Mouse (Mus musculus) midbrain, postnatal 0 days (tissue): Measurements from ENCODE around the gene Vmn2r90. TPM values are rescaled to one million over a fixed set of nuclear protein-coding genes. Genes with fewer than 3 reads are reported as not detected.
A peak's percentile ranks its signal among the peaks of the same experiment; 100 is the strongest.
"Not testable (repeated sequence)": the region's sequence is repeated elsewhere in the genome, so short reads cannot be mapped to it uniquely, and the experiment has no call there.

Experiments
- ATAC-seq: fragments of 200-750 bp; cut with Nextera tagmentation; 2 replicates; pipeline ENCODE4 v1.8.0; 2017; ENCODE audit warnings: moderate number of reproducible peaks, mild to moderate bottlenecking, moderate TSS enrichment, moderate library complexity; ENCODE audit not compliant: low FRiP score
- DNase-seq: peaks from one replicate; pipeline ENCODE4 v3.0.0-alpha.2; 2015; ENCODE audit warnings: low spot score
- H3K27ac ChIP-seq: fragments of 300-500 bp; sonication (generic); 2 replicates; pipeline ENCODE4 v1.5.1; 2014; ENCODE audit warnings: low read depth, mild to moderate bottlenecking, low read length, mixed read lengths
- H3K27me3 ChIP-seq: fragments of 300-500 bp; sonication (generic); 2 replicates; pipeline ENCODE4 v1.6.1; 2014; ENCODE audit warnings: low read length, control low read depth, mixed read lengths; ENCODE audit not compliant: insufficient read depth
- H3K36me3 ChIP-seq: fragments of 300-500 bp; sonication (generic); 2 replicates; pipeline ENCODE4 v1.6.1; 2014; ENCODE audit warnings: low read length, control low read depth, mixed read lengths; ENCODE audit not compliant: insufficient read depth
- H3K4me1 ChIP-seq: fragments of 300-500 bp; sonication (generic); 2 replicates; pipeline ENCODE4 v1.6.1; 2014; ENCODE audit warnings: mild to moderate bottlenecking, control low read depth, antibody characterized with exemption, low read length, mixed read lengths; ENCODE audit not compliant: insufficient read depth
- H3K4me2 ChIP-seq: fragments of 300-500 bp; sonication (generic); 2 replicates; pipeline ENCODE4 v1.6.1; 2014; ENCODE audit warnings: low read depth, mild to moderate bottlenecking, low read length, mixed read lengths; ENCODE audit not compliant: poor library complexity, severe bottlenecking
- H3K4me3 ChIP-seq: fragments of 300-500 bp; sonication (generic); 2 replicates; pipeline ENCODE4 v1.5.1; 2014; ENCODE audit warnings: low read depth, mild to moderate bottlenecking, low read length, moderate library complexity
- H3K9ac ChIP-seq: fragments of 300-500 bp; sonication (generic); replicated peaks from 2 replicates; pipeline ENCODE4 v1.6.1; 2014; ENCODE audit warnings: mild to moderate bottlenecking, low read length, moderate library complexity, mixed read lengths; ENCODE audit not compliant: poor library complexity, severe bottlenecking
- H3K9me3 ChIP-seq: fragments of 300-500 bp; sonication (generic); 2 replicates; pipeline ENCODE4 v1.6.1; 2016; ENCODE audit warnings: low read length, control low read depth
- CTCF ChIP-seq: IDR thresholded peaks from 2 replicates; pipeline ENCODE4 v1.5.1; 2016; ENCODE audit warnings: antibody characterized with exemption, mild to moderate bottlenecking
- WGBS: fragments of 180-500 bp; shearing (Covaris S2); extraction: QIAGEN DNeasy Blood & Tissue Kit; methylation state at CpG from one replicate; pipeline ENCODE4 v1.1.7; 2014; 5-methylcytosine and 5-hydroxymethylcytosine counted together
- polyA plus RNA-seq: library from polyadenylated mRNA; unstranded; fragments of >200 nt; fragmentation: Nextera tagmentation; extraction: Ambion mirVana; gene quantifications from 2 replicates; pipeline ENCODE4 v1.2.1, GENCODE M21; 2015
- total RNA-seq: library from RNA; depleted of rRNA; stranded (reverse); fragments of >200 nt; gene quantifications from 2 replicates; pipeline ENCODE4 v1.2.3, GENCODE M21; 2014

Vmn2r90 gene
- total and polyA plus RNA-seq, 2 experiments from 2014 or later: 0.05 TPM; not detected in 1

DNA sequence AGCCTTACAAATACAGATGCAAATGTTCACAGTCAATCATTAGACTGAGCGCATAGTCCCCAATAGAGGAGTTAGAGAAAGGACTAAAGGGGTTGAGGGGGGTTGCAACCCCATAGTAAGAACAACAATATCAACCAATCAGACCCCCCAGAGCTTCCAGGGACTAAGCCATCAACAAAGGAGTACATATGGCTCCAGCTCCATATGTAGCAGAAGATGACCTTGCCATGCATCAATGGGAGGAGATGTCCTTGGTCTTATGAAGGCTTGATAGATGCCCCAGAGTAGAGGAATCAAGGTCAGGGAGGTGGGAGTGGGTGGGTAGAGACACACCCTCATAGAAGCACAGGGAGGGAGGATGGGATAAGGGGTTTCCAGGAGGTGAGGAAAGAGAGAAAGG, 35.1 kb downstream of the Vmn2r90 start:
- H3K9me3 ChIP-seq: no peaks in the 10 kb centered on the region; the same call in 1 of the 2 replicates
- H3K4me1 ChIP-seq: no peaks in the 10 kb centered on the region
- DNase-seq: no peak
- no peak for ATAC-seq
- H3K36me3 ChIP-seq: no peaks in the 10 kb centered on the region
- H3K4me3 ChIP-seq: no peak overlapping the region
- no peak for TF ChIP-seq CTCF
- WGBS: 92% methylated on average over 1 of the region's 1 CpGs
- H3K4me2 ChIP-seq: no peak overlapping the region
- no peak overlapping the region for H3K9ac ChIP-seq
- no peak overlapping the region for H3K27ac ChIP-seq
- H3K27me3 ChIP-seq: no peaks in the 10 kb centered on the region

DNA sequence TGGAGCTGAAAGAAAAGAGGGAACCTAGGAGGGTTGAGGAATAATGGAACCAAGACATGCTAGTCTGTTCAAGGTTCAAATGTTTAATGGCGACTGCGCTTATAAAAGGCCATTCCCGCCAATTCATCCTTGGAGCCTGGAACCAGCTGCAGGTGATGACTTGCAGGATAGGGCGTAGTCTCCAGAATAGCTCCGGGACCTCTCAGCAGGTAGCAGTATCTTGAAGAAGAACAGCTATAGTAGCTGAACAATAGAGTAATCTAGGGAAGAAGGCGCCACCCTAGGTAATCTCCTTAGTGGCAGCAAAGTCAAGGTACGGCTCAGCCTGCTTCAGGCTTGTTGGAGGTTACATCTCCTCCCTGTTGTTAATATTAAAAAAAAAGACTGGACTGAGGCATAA, 35.8 kb downstream of the Vmn2r90 start:
- H3K27me3 ChIP-seq, H3K4me3 ChIP-seq, ATAC-seq, H3K4me1 ChIP-seq, H3K9me3 ChIP-seq, H3K36me3 ChIP-seq, H3K9ac ChIP-seq, H3K27ac ChIP-seq, H3K4me2 ChIP-seq, DNase-seq: not testable (repeated sequence)
- WGBS: 90% methylated on average over 7 of the region's 7 CpGs

DNA sequence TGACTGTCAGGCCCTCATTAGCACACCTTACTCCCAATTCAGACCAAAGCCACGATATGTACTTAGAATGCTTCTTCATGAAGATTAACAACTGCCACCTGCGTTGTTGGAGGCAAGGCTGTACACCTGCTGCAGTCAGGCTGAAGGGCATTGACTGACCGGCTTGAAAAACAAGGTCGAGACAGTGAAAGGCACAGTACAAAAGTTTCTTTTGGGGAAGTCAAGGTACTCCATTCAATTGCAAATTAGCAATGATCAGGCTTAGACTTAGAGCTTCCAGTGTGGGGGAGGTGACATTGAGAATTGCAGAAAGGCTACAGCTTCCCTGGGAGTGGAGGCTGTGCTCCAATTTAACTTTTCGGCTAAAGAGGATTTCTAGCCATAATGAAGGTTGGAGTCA, 36.4 kb downstream of the Vmn2r90 start:
- not testable (repeated sequence) for H3K9me3 ChIP-seq, H3K4me3 ChIP-seq, H3K27ac ChIP-seq, H3K4me1 ChIP-seq, H3K27me3 ChIP-seq, DNase-seq, ATAC-seq, H3K36me3 ChIP-seq, H3K9ac ChIP-seq, H3K4me2 ChIP-seq
- WGBS: 71% methylated on average over 5 of the region's 5 CpGs

DNA sequence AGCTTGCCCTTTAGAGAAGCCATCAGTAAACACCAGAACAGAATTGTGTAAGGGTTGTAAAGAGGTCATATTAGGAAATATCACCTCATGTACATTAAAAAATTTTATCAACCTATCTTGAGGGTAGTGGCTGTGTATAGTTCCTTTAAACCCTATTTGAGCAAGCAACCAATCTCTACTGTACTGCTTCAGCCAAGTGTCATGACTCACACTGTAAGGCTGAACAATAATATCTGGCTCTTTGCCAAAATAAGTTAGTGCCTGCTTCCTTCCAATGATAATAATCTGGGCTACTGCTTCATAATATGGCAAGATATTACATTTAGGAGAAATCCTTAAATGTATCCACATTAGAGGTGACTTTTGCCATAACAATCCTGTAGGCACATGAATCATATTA, 38.0 kb downstream of the Vmn2r90 start:
- not testable (repeated sequence) for ATAC-seq, H3K4me1 ChIP-seq, DNase-seq

DNA sequence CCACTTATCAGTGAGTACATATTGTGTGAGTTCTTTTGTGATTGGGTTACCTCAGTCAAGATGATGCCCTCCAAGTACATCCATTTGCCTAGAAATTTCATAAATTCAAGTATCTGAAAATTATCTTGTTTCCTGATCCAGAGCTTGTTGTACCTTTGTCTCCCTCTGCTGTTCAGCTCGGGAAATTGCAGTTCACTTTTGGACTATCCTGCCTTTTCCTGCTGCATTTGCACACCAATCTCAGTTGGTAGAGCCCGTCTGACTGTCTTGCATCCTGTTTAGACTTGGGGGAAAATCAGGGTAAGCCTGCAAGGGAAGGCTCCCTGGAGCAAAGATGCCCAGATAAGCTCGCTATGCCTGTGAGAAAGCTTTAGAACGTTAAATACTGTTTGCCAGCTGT, 45.8 kb downstream of the Vmn2r90 start:
- H3K9ac ChIP-seq, H3K4me2 ChIP-seq, H3K4me1 ChIP-seq, H3K4me3 ChIP-seq, ATAC-seq, H3K27ac ChIP-seq, H3K36me3 ChIP-seq, H3K9me3 ChIP-seq, H3K27me3 ChIP-seq: not testable (repeated sequence)
- 9% methylated on average over 4 of the region's 4 CpGs for WGBS
- TF ChIP-seq CTCF: peak; percentile 79
- peak; percentile 60 for DNase-seq

More for the DNA sequence above, 38.0 kb downstream of the Vmn2r90 start:
- H3K4me3 ChIP-seq, H3K36me3 ChIP-seq, H3K27me3 ChIP-seq, H3K9me3 ChIP-seq, H3K9ac ChIP-seq, H3K4me2 ChIP-seq, H3K27ac ChIP-seq: not testable (repeated sequence)

DNA sequence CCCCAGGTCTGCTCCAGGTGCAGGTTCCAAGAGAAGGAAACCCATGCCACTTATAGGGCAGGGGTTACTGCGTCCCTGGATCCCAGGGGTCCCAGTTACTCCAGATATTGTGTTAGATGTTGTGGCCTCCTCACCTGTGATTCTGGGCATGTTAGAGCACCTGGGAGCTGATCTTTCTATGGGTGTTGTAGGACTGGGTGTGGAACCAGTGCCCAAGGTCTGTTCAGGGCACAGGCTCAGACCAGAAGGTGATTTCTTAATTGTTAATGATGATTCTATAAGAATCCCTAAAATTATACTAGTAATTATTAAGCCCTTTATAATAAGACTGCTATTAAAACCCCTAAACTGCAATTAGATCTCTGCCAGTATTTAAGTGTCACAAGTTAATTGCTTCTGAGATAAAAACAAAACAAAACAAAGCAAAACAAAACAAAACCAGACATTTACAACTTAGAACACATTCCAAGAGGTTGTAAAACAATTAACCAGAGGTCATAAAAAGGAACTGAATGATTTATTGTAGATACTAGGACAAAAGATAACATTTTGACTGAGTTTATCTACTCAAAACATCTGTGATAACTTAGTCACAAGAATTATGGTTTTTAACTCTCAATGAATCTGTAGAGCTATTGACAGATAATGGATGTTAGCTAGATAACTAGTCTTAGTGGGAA, 59.2 kb downstream of the Vmn2r90 start:
- TF ChIP-seq CTCF: no peak
- ATAC-seq: no peak
- Histone ChIP-seq H3K27ac (no peak overlapping the region), H3K4me2 (no peak overlapping the region), H3K27me3 (no peaks in the 10 kb centered on the region), H3K9ac (no peak overlapping the region), H3K4me1 (no peaks in the 10 kb centered on the region), H3K36me3 (no peaks in the 10 kb centered on the region), H3K9me3 (no peaks in the 10 kb centered on the region), H3K4me3 (no peak overlapping the region)
- WGBS: 96% methylated on average over 1 of the region's 1 CpGs
- no peak for DNase-seq
